ENCODE assay signal across 8 mouse cellular contexts in genomic region chr8:11477811-11478761, GRCm38 (mm10). TPM values are rescaled to one million over a fixed set of nuclear protein-coding genes. Genes with fewer than 3 reads are reported as not detected.
DNase-seq lines count a peak whose midpoint lies in the region; ATAC-seq and TF ChIP-seq lines count a peak whose summit lies in the region.

Gene Rab20, minus strand, starts transcription at chr8:11478710.

- WGBS in forebrain, postnatal 0 days, result under 1% methylated on average over 68 of the region's 69 CpGs
- under 1% methylated on average over 69 of the region's 69 CpGs for WGBS in hindbrain, embryonic 11.5 days
- WGBS in limb, embryonic 12.5 days, result under 1% methylated on average over 69 of the region's 69 CpGs
- WGBS in midbrain, embryonic 12.5 days, result under 1% methylated on average over 66 of the region's 69 CpGs
- under 1% methylated on average over 69 of the region's 69 CpGs for WGBS in stomach, embryonic 16.5 days

- peak within 1 kb of the TSS; percentile 50 for H3K9ac ChIP-seq in forebrain, postnatal 0 days
- no peak within 1 kb of the TSS for H3K9ac ChIP-seq in hindbrain, embryonic 11.5 days (ENCODE audit: low read depth, low read length)
- peak within 1 kb of the TSS; percentile 56 for H3K9ac ChIP-seq in limb, embryonic 12.5 days (replicated peaks)
- peak within 1 kb of the TSS; percentile 41; the same call in 1 of the 2 replicates for H3K9ac ChIP-seq in midbrain, embryonic 12.5 days (replicated peaks)
- H3K9ac ChIP-seq in stomach, embryonic 16.5 days (ENCODE audit: low read length), result peak within 1 kb of the TSS; percentile 74

- peak within 1 kb of the TSS; percentile 42 for H3K4me3 ChIP-seq in forebrain, postnatal 0 days (ENCODE audit: low read depth, low read length)
- H3K4me3 ChIP-seq in hindbrain, embryonic 11.5 days (ENCODE audit: low read depth, low read length), result peak within 1 kb of the TSS; percentile 33
- peak within 1 kb of the TSS; percentile 57 for H3K4me3 ChIP-seq in limb, embryonic 12.5 days (replicated peaks)
- H3K4me3 ChIP-seq in midbrain, embryonic 12.5 days, result peak within 1 kb of the TSS; percentile 50
- H3K4me3 ChIP-seq in stomach, embryonic 16.5 days (replicated peaks; ENCODE audit: low read length), result peak within 1 kb of the TSS; percentile 68

- H3K4me1 ChIP-seq in forebrain, postnatal 0 days (ENCODE audit: insufficient read depth), result peaks cover 8% of the 10 kb centered on the region
- H3K4me1 ChIP-seq in hindbrain, embryonic 11.5 days (replicated peaks; ENCODE audit: control insufficient read depth, insufficient read depth, low read length), result peaks cover 6% of the 10 kb centered on the region
- peaks cover 45% of the 10 kb centered on the region for H3K4me1 ChIP-seq in limb, embryonic 12.5 days (replicated peaks)
- H3K4me1 ChIP-seq in midbrain, embryonic 12.5 days, result peaks cover 21% of the 10 kb centered on the region
- peaks cover 29% of the 10 kb centered on the region for H3K4me1 ChIP-seq in stomach, embryonic 16.5 days (ENCODE audit: control insufficient read depth, insufficient read depth, low read length)

- no peak for TF ChIP-seq CTCF in forebrain, postnatal 0 days (IDR thresholded peaks at IDR 0.05; ENCODE audit: low read depth)

- H3K27me3 ChIP-seq in forebrain, postnatal 0 days (ENCODE audit: insufficient read depth, low read length), result peaks cover 52% of the 10 kb centered on the region
- peaks cover 61% of the 10 kb centered on the region for H3K27me3 ChIP-seq in hindbrain, embryonic 11.5 days (ENCODE audit: control insufficient read depth, insufficient read depth, low read length)
- peaks cover 88% of the 10 kb centered on the region for H3K27me3 ChIP-seq in limb, embryonic 12.5 days
- peaks cover 96% of the 10 kb centered on the region for H3K27me3 ChIP-seq in midbrain, embryonic 12.5 days
- H3K27me3 ChIP-seq in stomach, embryonic 16.5 days (ENCODE audit: control insufficient read depth, insufficient read depth, low read length), result peaks cover 11% of the 10 kb centered on the region

- H3K4me2 ChIP-seq in forebrain, postnatal 0 days (ENCODE audit: low read depth), result peak within 1 kb of the TSS; percentile 97
- peak within 1 kb of the TSS; percentile 93 for H3K4me2 ChIP-seq in hindbrain, embryonic 11.5 days (replicated peaks; ENCODE audit: low read depth, low read length)
- H3K4me2 ChIP-seq in limb, embryonic 12.5 days, result peak within 1 kb of the TSS; percentile 99
- peak within 1 kb of the TSS; percentile 93 for H3K4me2 ChIP-seq in midbrain, embryonic 12.5 days (replicated peaks)
- peak within 1 kb of the TSS; percentile 100 for H3K4me2 ChIP-seq in stomach, embryonic 16.5 days (ENCODE audit: low read depth, low read length)

- no peak within 1 kb of the TSS for H3K27ac ChIP-seq in forebrain, postnatal 0 days (ENCODE audit: low read depth, low read length)
- H3K27ac ChIP-seq in hindbrain, embryonic 11.5 days (ENCODE audit: low read depth, low read length), result no peak within 1 kb of the TSS
- no peak within 1 kb of the TSS for H3K27ac ChIP-seq in limb, embryonic 12.5 days
- H3K27ac ChIP-seq in midbrain, embryonic 12.5 days (replicated peaks), result no peak within 1 kb of the TSS
- peak within 1 kb of the TSS; percentile 10; the same call in 1 of the 2 replicates for H3K27ac ChIP-seq in stomach, embryonic 16.5 days (ENCODE audit: low read length)

- DNase-seq in cerebellum, postnatal 14 days, result peak; percentile 34 to 55
- DNase-seq in cerebellum, adult 11 months, result no peak
- DNase-seq in adrenal gland, adult 2 months, result peak; percentile 85
- DNase-seq in forebrain, postnatal 0 days, result peak; percentile 47
- DNase-seq in hindbrain, embryonic 11.5 days (ENCODE audit: low spot score), result peak; percentile 75

- H3K9me3 ChIP-seq in forebrain, postnatal 0 days (ENCODE audit: low read length), result no peaks in the 10 kb centered on the region
- H3K9me3 ChIP-seq in hindbrain, embryonic 11.5 days (ENCODE audit: control insufficient read depth, low read length), result no peaks in the 10 kb centered on the region
- H3K9me3 ChIP-seq in limb, embryonic 12.5 days, result no peaks in the 10 kb centered on the region
- H3K9me3 ChIP-seq in midbrain, embryonic 12.5 days, result no peaks in the 10 kb centered on the region
- H3K9me3 ChIP-seq in stomach, embryonic 16.5 days (replicated peaks; ENCODE audit: control insufficient read depth, low read length), result no peaks in the 10 kb centered on the region

- peak; percentile 78 for ATAC-seq in forebrain, postnatal 0 days
- ATAC-seq in hindbrain, embryonic 11.5 days (ENCODE audit: low FRiP score), result peak; percentile 66
- peak; percentile 34; the same call in 1 of the 2 replicates for ATAC-seq in limb, embryonic 12.5 days (ENCODE audit: insufficient number of reproducible peaks, insufficient read depth, low FRiP score, low TSS enrichment, low read depth)
- peak; percentile 88 for ATAC-seq in midbrain, embryonic 12.5 days (ENCODE audit: low FRiP score, low read depth)
- ATAC-seq in stomach, embryonic 16.5 days (ENCODE audit: insufficient read depth, low FRiP score), result peak; percentile 71

- H3K36me3 ChIP-seq in forebrain, postnatal 0 days (ENCODE audit: insufficient read depth), result no peaks in the 10 kb centered on the region
- H3K36me3 ChIP-seq in hindbrain, embryonic 11.5 days (ENCODE audit: control insufficient read depth, insufficient read depth, low read length), result no peaks in the 10 kb centered on the region
- no peaks in the 10 kb centered on the region for H3K36me3 ChIP-seq in limb, embryonic 12.5 days
- no peaks in the 10 kb centered on the region for H3K36me3 ChIP-seq in midbrain, embryonic 12.5 days
- no peaks in the 10 kb centered on the region for H3K36me3 ChIP-seq in stomach, embryonic 16.5 days (ENCODE audit: control insufficient read depth, insufficient read depth, low read length)

RNA-seq across cellular contexts. Expression of gene Rab20, which starts in this region (rescaled TPM):
- total RNA-seq in adrenal gland, adult 2 months (2021), result 1 to 10 TPM; 7.9 to 9.6 TPM
- 16.6 and 19.6 TPM in 2 replicates for polyA plus RNA-seq in adrenal gland, adult 2 months (2012; rRNA removed)
- 0.95 and 1.2 TPM in 2 replicates for total RNA-seq in forebrain, postnatal 0 days (2014; rRNA removed)
- 1.6 and 2.7 TPM in 2 replicates for polyA plus RNA-seq in forebrain, postnatal 0 days (2015; fragmentation: Nextera tagmentation; extraction: Ambion mirVana)
- 0.83 and 1.3 TPM in 2 replicates for polyA plus RNA-seq in hindbrain, embryonic 11.5 days (2014; fragmentation: Nextera tagmentation; extraction: Ambion mirVana)
- 0.81 and 0.93 TPM in 2 replicates for polyA plus RNA-seq in limb, embryonic 12.5 days (2016; fragmentation: Nextera tagmentation; extraction: Ambion mirVana)
- polyA plus RNA-seq in midbrain, embryonic 12.5 days (2016; fragmentation: Nextera tagmentation; extraction: Ambion mirVana), result 0.22 and 0.50 TPM in 2 replicates
- polyA plus RNA-seq in stomach, embryonic 16.5 days (2015; fragmentation: Nextera tagmentation; extraction: Ambion mirVana), result 7.5 and 8.1 TPM in 2 replicates

Comparison
In these comparisons a context has a peak if more than half of its experiments do, and no peak if none do; other contexts are left out.
1. Peak in ATAC-seq, H3K4me3 ChIP-seq, H3K9ac ChIP-seq and H3K4me2 ChIP-seq in limb, embryonic 12.5 days; RNA of the gene not detected or under 1 TPM.
2. Peak in ATAC-seq, H3K4me3 ChIP-seq, H3K9ac ChIP-seq and H3K4me2 ChIP-seq in midbrain, embryonic 12.5 days; RNA of the gene not detected or under 1 TPM.
3. ATAC-seq: peak in every context shown above with its lines; median percentile 88 in midbrain, embryonic 12.5 days; 78 in forebrain, postnatal 0 days; 71 in stomach, embryonic 16.5 days; 66 in hindbrain, embryonic 11.5 days; 34 in limb, embryonic 12.5 days.